Mouse (Mus musculus): Measurements from ENCODE around the gene Zfp511. TPM values are rescaled to one million over a fixed set of nuclear protein-coding genes. Genes with fewer than 3 reads are reported as not detected.

Zfp511 gene
- polyA plus RNA-seq, 1 experiment: 12.9 TPM

DNA sequence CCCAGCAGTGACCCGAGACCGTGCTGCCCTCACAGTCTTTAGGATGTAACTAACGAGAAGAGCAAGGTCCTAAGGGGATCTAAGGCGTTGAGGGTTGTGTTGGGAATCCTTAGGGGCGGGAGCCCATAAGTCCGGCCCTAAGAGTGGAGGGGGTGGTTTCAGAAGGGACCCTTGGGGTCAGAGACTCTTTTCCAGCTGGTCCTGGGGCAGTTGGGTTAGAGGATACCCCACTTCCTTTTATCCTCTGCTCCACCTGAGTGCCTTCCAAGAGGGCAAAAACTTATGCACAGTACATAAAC, 25.6 kb downstream of the Zfp511 start:
- Histone ChIP-seq H3K27ac (replicated peaks; ENCODE audit: low read depth, low read length) (no peak overlapping the region), H3K4me3 (ENCODE audit: insufficient read depth, low read depth, low read length) (no peak overlapping the region), H3K4me1 (ENCODE audit: control insufficient read depth, insufficient read depth, insufficient read length, low read length) (peaks cover 3% of the 10 kb centered on the region; the same call in 1 of the 2 replicates)

DNA sequence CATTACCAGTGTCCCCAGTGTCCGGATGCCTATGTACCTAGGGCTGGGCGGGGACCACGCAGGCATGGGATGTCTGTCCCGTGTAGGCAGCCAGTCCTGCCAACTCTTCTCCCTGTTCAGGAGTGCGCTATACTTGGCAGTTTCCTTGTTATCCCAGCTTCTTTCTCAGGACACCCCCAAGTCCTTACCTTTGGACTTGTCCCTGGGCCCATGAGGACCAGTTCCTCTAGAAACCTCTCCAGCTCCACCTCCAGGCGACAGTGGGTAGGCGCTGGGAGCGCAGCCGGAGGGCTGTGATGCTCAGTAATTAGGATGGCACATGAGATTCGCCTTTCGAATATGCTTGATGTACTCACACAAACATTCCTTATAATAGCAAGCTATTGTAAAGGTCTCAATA, 26.1 kb downstream of the Zfp511 start:
- H3K4me1 ChIP-seq (ENCODE audit: control insufficient read depth, insufficient read depth, insufficient read length, low read length): peaks cover 3% of the 10 kb centered on the region; the same call in 1 of the 2 replicates
- no peak overlapping the region for H3K27ac ChIP-seq (replicated peaks; ENCODE audit: low read depth, low read length)
- no peak overlapping the region for H3K4me3 ChIP-seq (ENCODE audit: insufficient read depth, low read depth, low read length)

DNA sequence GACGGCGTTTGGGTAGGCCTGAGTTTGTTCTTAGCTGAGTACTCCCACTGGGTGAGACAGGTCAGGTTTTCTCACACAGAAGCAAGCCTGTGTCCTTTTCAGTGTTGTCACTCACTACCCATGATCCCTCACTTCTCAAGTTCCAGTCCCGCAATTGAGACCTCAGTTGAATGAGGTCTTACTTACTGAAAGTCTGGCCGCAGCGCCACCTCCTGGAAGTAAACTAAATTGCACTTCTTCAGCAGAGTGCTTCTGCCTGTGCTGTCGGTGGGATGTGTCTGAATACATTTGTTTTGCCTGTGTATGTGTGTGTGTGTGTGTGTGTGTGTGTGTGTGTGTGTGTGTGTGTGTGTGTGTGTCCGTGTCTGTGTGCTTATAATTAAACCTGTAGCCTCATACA, 26.9 kb downstream of the Zfp511 start:
- Histone ChIP-seq H3K4me1 (ENCODE audit: control insufficient read depth, insufficient read depth, insufficient read length, low read length) (peaks cover 3% of the 10 kb centered on the region; the same call in 1 of the 2 replicates), H3K4me3 (ENCODE audit: insufficient read depth, low read depth, low read length) (no peak overlapping the region), H3K27ac (replicated peaks; ENCODE audit: low read depth, low read length) (no peak overlapping the region)

DNA sequence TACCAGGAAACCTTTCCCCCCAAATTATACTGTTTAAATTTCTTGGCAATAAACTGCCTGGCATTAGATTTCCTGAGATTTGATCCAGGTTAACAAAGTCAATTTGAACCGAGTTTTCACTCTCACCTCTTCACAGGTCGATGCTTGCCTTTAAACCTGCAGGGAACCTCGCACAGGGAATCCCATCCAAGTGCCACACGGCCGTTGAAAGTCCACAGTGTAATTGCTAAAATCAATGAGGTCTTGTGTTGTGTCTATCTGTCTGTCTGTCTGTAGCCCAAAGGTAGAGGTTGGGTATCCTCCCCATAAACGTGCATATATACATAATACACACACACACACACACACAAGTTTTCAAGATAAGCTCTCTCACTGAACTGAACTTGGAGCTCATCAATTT, 31.2 kb downstream of the Zfp511 start:
- H3K4me1 ChIP-seq (ENCODE audit: control insufficient read depth, insufficient read depth, insufficient read length, low read length): no peaks in the 10 kb centered on the region
- H3K4me3 ChIP-seq (ENCODE audit: insufficient read depth, low read depth, low read length): no peak overlapping the region
- no peak overlapping the region for H3K27ac ChIP-seq (replicated peaks; ENCODE audit: low read depth, low read length)

DNA sequence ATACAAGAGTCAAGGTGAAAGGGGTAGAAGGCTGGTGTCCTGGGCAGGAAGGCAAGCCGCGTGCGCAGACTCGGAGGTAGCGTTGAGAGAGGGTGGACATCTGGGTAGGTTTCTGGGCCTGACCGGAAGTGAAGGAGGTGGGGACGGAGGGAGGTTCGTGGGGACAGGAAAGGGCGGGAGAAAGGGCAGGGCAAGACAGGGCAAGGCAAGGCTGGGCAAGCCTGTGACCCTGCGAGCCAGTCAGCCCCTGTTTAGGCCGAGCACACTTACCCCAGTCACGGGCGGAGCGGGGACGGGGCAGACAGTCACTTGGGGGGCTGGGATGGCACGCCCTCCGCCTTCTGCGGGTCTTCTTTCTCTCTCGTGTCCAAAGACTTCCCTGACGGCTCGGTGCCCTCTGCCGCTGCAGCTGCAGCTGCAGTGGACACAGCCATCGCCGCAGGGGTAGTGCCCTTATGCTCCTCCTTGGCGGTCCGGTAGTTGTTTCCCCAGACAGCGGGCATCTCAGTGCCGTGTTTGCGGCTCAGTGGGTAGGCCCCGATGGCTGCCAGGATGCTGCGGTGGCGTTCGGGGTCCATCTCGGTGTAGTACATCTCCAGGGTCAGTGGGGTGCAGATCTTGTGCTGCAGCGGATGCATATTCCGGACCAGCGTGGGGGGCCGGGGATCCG, 34.0 kb downstream of the Zfp511 start:
- no peaks in the 10 kb centered on the region for H3K4me1 ChIP-seq (ENCODE audit: control insufficient read depth, insufficient read depth, insufficient read length, low read length)
- peak overlapping the region; percentile 47 for H3K4me3 ChIP-seq (ENCODE audit: insufficient read depth, low read depth, low read length)

DNA sequence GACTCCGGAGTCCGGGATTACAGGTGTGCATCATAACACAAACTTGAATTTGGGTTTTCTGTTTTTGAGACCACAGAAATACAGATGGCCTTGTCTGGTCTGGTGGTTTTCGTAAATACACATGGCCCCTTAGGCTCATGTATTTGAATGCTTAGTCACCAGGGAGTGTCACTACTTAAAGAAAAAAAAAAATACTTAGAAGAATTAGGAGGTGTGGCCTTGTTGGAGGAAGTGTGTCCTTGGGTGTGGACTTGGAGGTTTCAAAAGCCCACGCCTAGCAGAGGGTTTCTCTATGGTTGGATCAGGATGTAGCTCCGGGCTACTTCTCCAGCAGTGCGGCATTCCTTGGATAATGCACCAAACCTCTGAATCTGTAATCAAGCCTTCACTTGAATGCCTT, 41.5 kb downstream of the Zfp511 start:
- Histone ChIP-seq H3K4me3 (ENCODE audit: insufficient read depth, low read depth, low read length) (no peak overlapping the region), H3K27ac (replicated peaks; ENCODE audit: low read depth, low read length) (no peak overlapping the region), H3K4me1 (ENCODE audit: control insufficient read depth, insufficient read depth, insufficient read length, low read length) (no peaks in the 10 kb centered on the region)

More for the DNA sequence above, 34.0 kb downstream of the Zfp511 start:
- no peak overlapping the region for H3K27ac ChIP-seq (replicated peaks; ENCODE audit: low read depth, low read length)

DNA sequence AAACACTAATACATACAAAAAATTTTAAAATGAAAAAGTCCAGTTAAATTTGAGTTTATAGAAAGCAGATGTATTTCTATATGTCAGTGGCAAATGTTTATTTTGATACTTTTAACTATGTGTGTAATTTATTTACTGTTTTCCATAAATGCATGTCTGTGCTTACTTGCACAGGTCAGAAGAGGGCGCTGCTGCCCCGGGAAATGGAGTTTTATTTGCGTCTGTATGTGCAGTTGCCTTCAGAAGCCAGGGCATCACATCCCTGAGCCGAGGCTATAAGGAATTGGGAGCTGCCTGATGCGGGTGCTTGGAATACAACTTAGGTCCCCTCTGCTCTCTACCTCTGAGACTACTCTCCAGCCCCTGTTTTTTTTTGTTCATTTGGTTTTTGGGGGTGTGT, 42.5 kb downstream of the Zfp511 start:
- H3K4me3 ChIP-seq (ENCODE audit: insufficient read depth, low read depth, low read length): no peak overlapping the region
- H3K27ac ChIP-seq (replicated peaks; ENCODE audit: low read depth, low read length): no peak overlapping the region
- H3K4me1 ChIP-seq (ENCODE audit: control insufficient read depth, insufficient read depth, insufficient read length, low read length): no peaks in the 10 kb centered on the region

DNA sequence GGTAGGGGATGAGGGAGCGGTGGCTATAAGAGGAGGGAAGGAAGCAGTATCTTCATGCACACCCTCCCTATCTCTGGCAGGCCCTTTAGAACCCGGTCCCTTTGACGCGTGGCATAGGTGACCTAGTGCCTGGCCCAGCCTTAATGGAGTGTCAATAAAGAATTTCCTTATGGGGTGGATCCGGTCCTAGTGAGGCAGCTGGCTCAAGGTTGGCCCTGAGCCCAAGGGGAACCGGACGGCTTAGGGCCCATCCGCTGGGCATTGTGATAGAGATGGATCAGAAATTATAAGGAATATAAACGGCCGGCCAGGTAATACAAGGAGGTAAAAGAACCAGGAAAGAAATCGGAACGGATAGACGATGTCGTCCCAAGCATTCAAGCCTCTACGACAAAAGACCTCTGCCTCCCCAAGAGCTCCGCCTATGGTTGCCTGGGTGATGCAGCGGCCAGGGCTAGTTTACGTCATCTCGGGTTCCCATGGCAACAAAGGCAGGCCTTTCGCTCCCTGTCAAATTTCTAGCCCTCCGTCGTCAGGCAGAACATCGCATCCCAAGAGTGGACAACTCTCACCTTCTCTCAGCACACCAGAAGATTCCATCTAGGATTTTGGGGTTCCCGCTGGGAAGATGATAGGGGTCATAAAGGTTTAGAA, 44.4 kb downstream of the Zfp511 start:
- Histone ChIP-seq H3K4me3 (ENCODE audit: insufficient read depth, low read depth, low read length) (no peak overlapping the region), H3K27ac (replicated peaks; ENCODE audit: low read depth, low read length) (no peak overlapping the region), H3K4me1 (ENCODE audit: control insufficient read depth, insufficient read depth, insufficient read length, low read length) (no peaks in the 10 kb centered on the region)

DNA sequence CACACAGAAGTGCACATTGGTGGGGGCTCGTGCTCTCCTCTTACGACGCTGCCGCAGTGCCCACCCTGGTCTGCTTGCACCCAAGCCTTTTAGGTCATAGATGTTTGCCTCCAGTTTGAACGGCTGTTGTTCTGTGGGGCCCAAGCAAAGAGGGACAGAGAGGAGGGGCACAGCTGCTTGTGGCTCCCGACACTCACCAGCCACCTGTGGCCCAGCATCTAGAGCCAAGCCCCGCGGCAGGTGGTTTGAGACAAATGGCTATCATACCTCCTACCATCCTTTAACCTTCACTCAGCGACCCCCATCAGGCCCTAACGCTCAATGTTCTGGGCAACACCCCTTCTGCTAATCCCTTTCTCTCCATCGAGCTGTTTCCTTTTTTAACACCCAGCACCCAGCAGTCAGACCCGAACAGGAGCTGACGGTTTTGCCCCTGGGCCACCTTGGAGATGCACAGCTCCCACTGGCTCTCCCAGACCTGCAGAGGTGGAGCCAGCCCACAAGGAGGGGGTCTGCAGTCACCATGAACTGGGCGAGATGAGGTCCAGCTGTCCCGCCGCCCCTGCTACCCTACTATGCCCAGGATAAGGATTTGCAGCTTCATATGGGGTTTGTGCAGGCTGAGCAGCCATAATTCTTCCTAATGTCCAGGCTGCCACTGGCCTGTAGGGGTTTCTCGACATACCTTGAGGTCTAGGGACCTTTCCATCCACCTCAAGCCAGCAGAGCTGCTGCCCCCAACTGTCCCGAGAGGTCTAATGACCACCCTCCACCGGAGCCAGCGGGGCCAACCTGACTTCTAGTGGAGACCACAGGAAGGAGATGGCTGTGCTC, 45.4 kb downstream of the Zfp511 start:
- no peak overlapping the region for H3K4me3 ChIP-seq (ENCODE audit: insufficient read depth, low read depth, low read length)
- H3K27ac ChIP-seq (replicated peaks; ENCODE audit: low read depth, low read length): no peak overlapping the region
- no peaks in the 10 kb centered on the region for H3K4me1 ChIP-seq (ENCODE audit: control insufficient read depth, insufficient read depth, insufficient read length, low read length)

DNA sequence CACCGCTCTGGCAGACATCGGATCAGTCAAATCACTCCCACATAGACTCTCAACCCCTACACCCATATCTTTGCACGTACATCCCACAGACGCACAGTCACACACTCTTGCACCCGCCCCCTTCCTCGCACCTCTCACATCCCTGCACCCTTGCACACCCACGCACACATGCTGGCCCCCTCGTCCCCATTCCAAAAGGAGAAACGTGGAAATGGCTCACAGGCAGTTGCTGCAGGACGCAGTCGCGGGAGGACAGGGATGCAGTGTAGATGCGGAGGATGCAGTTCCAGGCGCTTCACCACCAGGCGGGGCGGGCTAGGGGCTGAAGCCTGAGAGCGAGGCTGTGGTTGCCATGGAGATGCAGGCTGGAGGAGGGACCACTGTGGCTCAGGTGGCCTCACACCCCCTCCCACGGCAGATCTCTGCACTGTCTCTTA, 46.1 kb downstream of the Zfp511 start, which contains the start of gene Caly:
Caly (minus strand) TSS at position 307 of the 437 bp plus-strand sequence.
- H3K27ac ChIP-seq (replicated peaks; ENCODE audit: low read depth, low read length): no peak within 1 kb of the TSS
- no peaks in the 10 kb centered on the region for H3K4me1 ChIP-seq (ENCODE audit: control insufficient read depth, insufficient read depth, insufficient read length, low read length)
- H3K4me3 ChIP-seq (ENCODE audit: insufficient read depth, low read depth, low read length): no peak within 1 kb of the TSS

Other genes starting within 250 kb of the Zfp511 start
- gene Adgra1, start 202.2 kb upstream of the Zfp511 start, polyA plus RNA-seq (2012; ENCODE audit: insufficient read depth, insufficient read length, missing spikeins): not detected in 2 replicates
- 0.32 TPM in 1 of 2 replicates, not detected in the other for gene Kndc1, start 141.7 kb upstream of the Zfp511 start, polyA plus RNA-seq (2012; ENCODE audit: insufficient read depth, insufficient read length, missing spikeins)
- gene Utf1, start 92.6 kb upstream of the Zfp511 start, polyA plus RNA-seq (2012; ENCODE audit: insufficient read depth, insufficient read length, missing spikeins): not detected in 2 replicates
- gene 6430531B16Rik, start 57.6 kb upstream of the Zfp511 start, polyA plus RNA-seq (2012; ENCODE audit: insufficient read depth, insufficient read length, missing spikeins): not detected in 2 replicates
- gene Adam8, start 43.8 kb upstream of the Zfp511 start, polyA plus RNA-seq (2012; ENCODE audit: insufficient read depth, insufficient read length, missing spikeins): 3.0 TPM in 1 of 2 replicates, not detected in the other
- gene Tubgcp2, start 278 bp downstream of the Zfp511 start, polyA plus RNA-seq (2012; ENCODE audit: insufficient read depth, insufficient read length, missing spikeins): 8.6 and 9.1 TPM in 2 replicates
- not detected in 2 replicates for gene Msx3, start 12.7 kb downstream of the Zfp511 start, polyA plus RNA-seq (2012; ENCODE audit: insufficient read depth, insufficient read length, missing spikeins)
- not detected in 2 replicates for gene Caly, start 46.2 kb downstream of the Zfp511 start, polyA plus RNA-seq (2012; ENCODE audit: insufficient read depth, insufficient read length, missing spikeins)
- gene Prap1, start 57.0 kb downstream of the Zfp511 start, polyA plus RNA-seq (2012; ENCODE audit: insufficient read depth, insufficient read length, missing spikeins): not detected in 2 replicates
- 211 and 236 TPM in 2 replicates for gene Fuom, start 66.0 kb downstream of the Zfp511 start, polyA plus RNA-seq (2012; ENCODE audit: insufficient read depth, insufficient read length, missing spikeins)
- 45.1 and 45.3 TPM in 2 replicates for gene Paox, start 79.4 kb downstream of the Zfp511 start, polyA plus RNA-seq (2012; ENCODE audit: insufficient read depth, insufficient read length, missing spikeins)
- 1,018 and 1,090 TPM in 2 replicates for gene Echs1, start 80.1 kb downstream of the Zfp511 start, polyA plus RNA-seq (2012; ENCODE audit: insufficient read depth, insufficient read length, missing spikeins)
- 49.2 and 54.7 TPM in 2 replicates for gene Mtg1, start 101.2 kb downstream of the Zfp511 start, polyA plus RNA-seq (2012; ENCODE audit: insufficient read depth, insufficient read length, missing spikeins)
- gene Sprn, start 118.5 kb downstream of the Zfp511 start, polyA plus RNA-seq (2012; ENCODE audit: insufficient read depth, insufficient read length, missing spikeins): not detected in 2 replicates
- not detected in 2 replicates for gene Olfr522, start 128.4 kb downstream of the Zfp511 start, polyA plus RNA-seq (2012; ENCODE audit: insufficient read depth, insufficient read length, missing spikeins)
- not detected in 2 replicates for gene Olfr523, start 136.8 kb downstream of the Zfp511 start, polyA plus RNA-seq (2012; ENCODE audit: insufficient read depth, insufficient read length, missing spikeins)
- gene Olfr524, start 169.6 kb downstream of the Zfp511 start, polyA plus RNA-seq (2012; ENCODE audit: insufficient read depth, insufficient read length, missing spikeins): not detected in 2 replicates
- not detected in 2 replicates for gene Cd163l1, start 181.9 kb downstream of the Zfp511 start, polyA plus RNA-seq (2012; ENCODE audit: insufficient read depth, insufficient read length, missing spikeins)
- gene 5830411N06Rik, start 210.9 kb downstream of the Zfp511 start, polyA plus RNA-seq (2012; ENCODE audit: insufficient read depth, insufficient read length, missing spikeins): not detected in 2 replicates

Data from brown adipose tissue, adult 24 weeks (tissue).